Mouse (Mus musculus): Measurements from ENCODE around the gene Trnp1. TPM values are rescaled to one million over a fixed set of nuclear protein-coding genes. Genes with fewer than 3 reads are reported as not detected.

Trnp1 gene
- polyA plus RNA-seq (2016; fragmentation: Nextera tagmentation; extraction: Ambion mirVana), result 2.0 and 3.7 TPM in 2 replicates

- H3K36me3 ChIP-seq, result no peaks in the 10 kb centered on the region
- peak within 1 kb of the TSS; percentile 67 for H3K9ac ChIP-seq (replicated peaks)
- WGBS, result under 1% methylated on average over 49 of the region's 53 CpGs
- peak; percentile 74 for ATAC-seq (ENCODE audit: insufficient number of reproducible peaks, insufficient read depth, low FRiP score, low TSS enrichment, low read depth)
- H3K4me2 ChIP-seq, result peak within 1 kb of the TSS; percentile 100
- H3K27me3 ChIP-seq, result peaks cover 96% of the 10 kb centered on the region
- 0 out of 2 replicates have a peak within 1 kb of the TSS, but pooled peaks have one; percentile 12 for H3K27ac ChIP-seq
- H3K4me3 ChIP-seq (replicated peaks), result peak within 1 kb of the TSS; percentile 69
- no peaks in the 10 kb centered on the region for H3K9me3 ChIP-seq
- H3K4me1 ChIP-seq (replicated peaks), result peaks cover 30% of the 10 kb centered on the region
Measured at GRCm38 (mm10) chr4:133498160-133498724, at the start of gene Trnp1. Gene Trnp1 (minus strand): TSS chr4:133498550.

- Histone ChIP-seq H3K27ac (peak within 1 kb of the TSS; percentile 70; the same call in 1 of the 2 replicates), H3K27me3 (no peaks in the 10 kb centered on the region), H3K9ac (replicated peaks) (peak within 1 kb of the TSS; percentile 83), H3K4me3 (replicated peaks) (peak within 1 kb of the TSS; percentile 96), H3K4me2 (peak within 1 kb of the TSS; percentile 84), H3K36me3 (peaks cover 33% of the 10 kb centered on the region), H3K9me3 (peaks cover 5% of the 10 kb centered on the region; the same call in 1 of the 2 replicates), H3K4me1 (replicated peaks) (peaks cover 15% of the 10 kb centered on the region)
- ATAC-seq (ENCODE audit: insufficient number of reproducible peaks, insufficient read depth, low FRiP score, low TSS enrichment, low read depth), result peak; percentile 95
- WGBS, result under 1% methylated on average over 65 of the region's 77 CpGs
Measured at GRCm38 (mm10) chr4:133545272-133546231, 47.2 kb upstream of the Trnp1 start, which contains the start of gene Nudc. Gene Nudc (minus strand): TSS chr4:133545996.

- no peaks in the 10 kb centered on the region for H3K27me3 ChIP-seq
- no peak overlapping the region for H3K4me3 ChIP-seq (replicated peaks)
- no peaks in the 10 kb centered on the region for H3K9me3 ChIP-seq
- H3K27ac ChIP-seq, result no peak overlapping the region
- ATAC-seq (ENCODE audit: insufficient number of reproducible peaks, insufficient read depth, low FRiP score, low TSS enrichment, low read depth), result no peak
- no peaks in the 10 kb centered on the region for H3K4me1 ChIP-seq (replicated peaks)
- no peak overlapping the region for H3K4me2 ChIP-seq
- no peak overlapping the region for H3K9ac ChIP-seq (replicated peaks)
- H3K36me3 ChIP-seq, result peaks cover 99% of the 10 kb centered on the region
- WGBS, result 94% methylated on average over 5 of the region's 5 CpGs
Measured at GRCm38 (mm10) chr4:133536652-133537051, 38.3 kb upstream of the Trnp1 start.

- no peak for ATAC-seq (ENCODE audit: insufficient number of reproducible peaks, insufficient read depth, low FRiP score, low TSS enrichment, low read depth)
- 89% methylated on average over 3 of the region's 3 CpGs for WGBS
- no peaks in the 10 kb centered on the region for H3K9me3 ChIP-seq
- H3K36me3 ChIP-seq, result peaks cover 99% of the 10 kb centered on the region
- no peaks in the 10 kb centered on the region for H3K27me3 ChIP-seq
- no peak overlapping the region for H3K9ac ChIP-seq (replicated peaks)
- no peak overlapping the region for H3K4me2 ChIP-seq
- H3K4me1 ChIP-seq (replicated peaks), result no peaks in the 10 kb centered on the region
- H3K4me3 ChIP-seq (replicated peaks), result no peak overlapping the region
- no peak overlapping the region for H3K27ac ChIP-seq
Measured at GRCm38 (mm10) chr4:133536081-133536480, 37.7 kb upstream of the Trnp1 start.

- Histone ChIP-seq H3K4me2 (no peak overlapping the region), H3K9ac (replicated peaks) (no peak overlapping the region), H3K27me3 (no peaks in the 10 kb centered on the region), H3K27ac (no peak overlapping the region), H3K4me3 (replicated peaks) (no peak overlapping the region), H3K9me3 (no peaks in the 10 kb centered on the region), H3K36me3 (peaks cover 98% of the 10 kb centered on the region), H3K4me1 (replicated peaks) (no peaks in the 10 kb centered on the region)
- no peak for ATAC-seq (ENCODE audit: insufficient number of reproducible peaks, insufficient read depth, low FRiP score, low TSS enrichment, low read depth)
- WGBS, result 88% methylated on average over 3 of the region's 3 CpGs
Measured at GRCm38 (mm10) chr4:133532777-133533176, 34.4 kb upstream of the Trnp1 start.

GRCm38 (mm10) chr4:133527788-133528187 lies 29.4 kb upstream of the Trnp1 start:
- Histone ChIP-seq H3K36me3 (peaks cover 58% of the 10 kb centered on the region), H3K4me1 (replicated peaks) (no peaks in the 10 kb centered on the region), H3K9me3 (no peaks in the 10 kb centered on the region), H3K27me3 (no peaks in the 10 kb centered on the region), H3K4me2 (no peak overlapping the region), H3K9ac (replicated peaks) (no peak overlapping the region), H3K4me3 (replicated peaks) (no peak overlapping the region), H3K27ac (no peak overlapping the region)
- WGBS, result 71% methylated on average over 16 of the region's 16 CpGs
- no peak for ATAC-seq (ENCODE audit: insufficient number of reproducible peaks, insufficient read depth, low FRiP score, low TSS enrichment, low read depth)

GRCm38 (mm10) chr4:133521502-133521901 lies 23.2 kb upstream of the Trnp1 start:
- H3K36me3 ChIP-seq, result peaks cover 1% of the 10 kb centered on the region; the same call in 1 of the 2 replicates
- no peak for ATAC-seq (ENCODE audit: insufficient number of reproducible peaks, insufficient read depth, low FRiP score, low TSS enrichment, low read depth)
- peaks cover 10% of the 10 kb centered on the region for H3K4me1 ChIP-seq (replicated peaks)
- WGBS, result 73% methylated on average over 2 of the region's 2 CpGs
- H3K9me3 ChIP-seq, result no peaks in the 10 kb centered on the region
- no peak overlapping the region for H3K4me2 ChIP-seq
- no peak overlapping the region for H3K4me3 ChIP-seq (replicated peaks)
- peaks cover 59% of the 10 kb centered on the region for H3K27me3 ChIP-seq
- H3K9ac ChIP-seq (replicated peaks), result no peak overlapping the region
- H3K27ac ChIP-seq, result no peak overlapping the region

- Histone ChIP-seq H3K9me3 (no peaks in the 10 kb centered on the region), H3K36me3 (no peaks in the 10 kb centered on the region), H3K4me3 (replicated peaks) (peak overlapping the region; percentile 52), H3K27me3 (peaks cover 69% of the 10 kb centered on the region), H3K27ac (0 out of 2 replicates have a peak overlapping the region, but pooled peaks have one; percentile 2), H3K4me1 (replicated peaks) (peaks cover 10% of the 10 kb centered on the region), H3K4me2 (peak overlapping the region; percentile 70), H3K9ac (replicated peaks) (peak overlapping the region; percentile 62)
- ATAC-seq (ENCODE audit: insufficient number of reproducible peaks, insufficient read depth, low FRiP score, low TSS enrichment, low read depth), result 0 out of 2 replicates have a peak, but pooled peaks have one; percentile 15
- WGBS, result 3% methylated on average over 24 of the region's 25 CpGs
Measured at GRCm38 (mm10) chr4:133519369-133519665, 21.0 kb upstream of the Trnp1 start.

GRCm38 (mm10) chr4:133518601-133519368 lies 20.4 kb upstream of the Trnp1 start, which contains the start of gene Kdf1:
Gene Kdf1 (plus strand): TSS chr4:133518963.
- Histone ChIP-seq H3K27ac (0 out of 2 replicates have a peak within 1 kb of the TSS, but pooled peaks have one; percentile 2), H3K9ac (replicated peaks) (peak within 1 kb of the TSS; percentile 62), H3K4me3 (replicated peaks) (peak within 1 kb of the TSS; percentile 52), H3K27me3 (peaks cover 69% of the 10 kb centered on the region), H3K9me3 (no peaks in the 10 kb centered on the region), H3K36me3 (no peaks in the 10 kb centered on the region), H3K4me2 (peak within 1 kb of the TSS; percentile 70), H3K4me1 (replicated peaks) (peaks cover 10% of the 10 kb centered on the region)
- 0 out of 2 replicates have a peak, but pooled peaks have one; percentile 15 for ATAC-seq (ENCODE audit: insufficient number of reproducible peaks, insufficient read depth, low FRiP score, low TSS enrichment, low read depth)
- 6% methylated on average over 56 of the region's 69 CpGs for WGBS

- Histone ChIP-seq H3K4me3 (replicated peaks) (no peak overlapping the region), H3K36me3 (no peaks in the 10 kb centered on the region), H3K27me3 (peaks cover 25% of the 10 kb centered on the region), H3K9ac (replicated peaks) (no peak overlapping the region), H3K9me3 (no peaks in the 10 kb centered on the region), H3K27ac (no peak overlapping the region), H3K4me1 (replicated peaks) (no peaks in the 10 kb centered on the region), H3K4me2 (no peak overlapping the region)
- ATAC-seq (ENCODE audit: insufficient number of reproducible peaks, insufficient read depth, low FRiP score, low TSS enrichment, low read depth), result no peak
- WGBS, result 12% methylated on average over 8 of the region's 8 CpGs
Measured at GRCm38 (mm10) chr4:133512972-133513371, 14.6 kb upstream of the Trnp1 start.

All from limb, embryonic 12.5 days (tissue).